Mouse (Mus musculus) limb, embryonic 13.5 days (tissue): ENCODE measurements around the gene Prkca. TPM values are rescaled to one million over a fixed set of nuclear protein-coding genes. Genes with fewer than 3 reads are reported as not detected.

ENCODE experiments used
- ATAC-seq: fragments of 200-750 bp; cut with Nextera tagmentation; 2 replicates; pipeline ENCODE4 v1.8.0; 2017; ENCODE audit warnings: low read depth, moderate number of reproducible peaks, moderate TSS enrichment; ENCODE audit not compliant: low FRiP score
- H3K27ac ChIP-seq: fragments of 300-500 bp; sonication (generic); 2 replicates; pipeline ENCODE4 v1.5.1; 2015; ENCODE audit warnings: inconsistent platforms, mild to moderate bottlenecking, moderate library complexity
- H3K27me3 ChIP-seq: fragments of 300-500 bp; sonication (generic); 2 replicates; pipeline ENCODE4 v1.6.1; 2015; ENCODE audit warnings: mild to moderate bottlenecking, inconsistent platforms
- H3K36me3 ChIP-seq: fragments of 300-500 bp; sonication (generic); 2 replicates; pipeline ENCODE4 v1.6.1; 2015; ENCODE audit warnings: inconsistent platforms, mild to moderate bottlenecking, moderate library complexity
- H3K4me1 ChIP-seq: fragments of 300-500 bp; sonication (generic); 2 replicates; pipeline ENCODE4 v1.6.1; 2015; ENCODE audit warnings: inconsistent platforms
- H3K4me2 ChIP-seq: fragments of 300-500 bp; sonication (generic); replicated peaks from 2 replicates; pipeline ENCODE4 v1.6.1; 2015; ENCODE audit warnings: inconsistent platforms, mild to moderate bottlenecking, moderate library complexity
- H3K4me3 ChIP-seq: fragments of 300-500 bp; sonication (generic); 2 replicates; pipeline ENCODE4 v1.5.1; 2015; ENCODE audit warnings: moderate library complexity, mild to moderate bottlenecking, inconsistent platforms
- H3K9ac ChIP-seq: fragments of 300-500 bp; sonication (generic); 2 replicates; pipeline ENCODE4 v1.6.1; 2015; ENCODE audit warnings: mild to moderate bottlenecking, inconsistent platforms
- H3K9me3 ChIP-seq: fragments of 300-500 bp; sonication (generic); 2 replicates; pipeline ENCODE4 v1.6.1; 2016; ENCODE audit warnings: inconsistent platforms
- WGBS: fragments of 180-500 bp; shearing (Covaris S2); methylation state at CpG from one replicate; pipeline ENCODE4 v1.1.7; 2015; 5-methylcytosine and 5-hydroxymethylcytosine counted together
- polyA plus RNA-seq: library from polyadenylated mRNA; unstranded; fragments of >200 nt; fragmentation: Nextera tagmentation; extraction: Ambion mirVana; gene quantifications from 2 replicates; pipeline ENCODE4 v1.2.1, GENCODE M21; 2015

Prkca gene
- polyA plus RNA-seq, 1 experiment from 2014 or later = 7.2 TPM

GRCm38 (mm10) chr11:108223154-108223553, 120.6 kb downstream of the Prkca start:
- 72% methylated on average over 6 of the region's 6 CpGs for WGBS
- no peak for ATAC-seq
- Histone ChIP-seq H3K4me1 (peaks cover 38% of the 10 kb centered on the region), H3K27ac (no peak overlapping the region), H3K36me3 (no peaks in the 10 kb centered on the region), H3K9ac (no peak overlapping the region), H3K4me3 (no peak overlapping the region), H3K4me2 (no peak overlapping the region), H3K27me3 (no peaks in the 10 kb centered on the region), H3K9me3 (no peaks in the 10 kb centered on the region)

DNA sequence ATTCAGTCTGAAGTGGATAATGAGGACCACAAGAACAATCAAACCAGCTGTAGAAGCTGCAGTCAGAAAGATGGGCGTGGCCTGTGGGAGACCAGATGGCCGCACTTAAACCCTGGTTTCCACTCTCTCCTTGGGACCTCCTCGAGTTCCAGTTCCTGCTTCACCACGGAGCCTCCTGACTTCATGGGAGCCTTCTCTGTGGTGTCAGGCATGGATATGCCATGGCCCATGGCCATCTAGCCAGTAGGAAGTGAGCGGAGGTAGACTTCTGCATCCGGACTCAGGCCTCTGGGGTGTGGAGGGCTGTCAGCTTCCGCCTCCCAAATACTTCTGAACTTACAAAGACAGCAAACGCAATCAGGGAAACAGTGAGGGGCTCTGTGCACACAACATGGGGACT, 121.1 kb downstream of the Prkca start:
- Histone ChIP-seq H3K4me3 (no peak overlapping the region), H3K4me1 (peaks cover 38% of the 10 kb centered on the region), H3K27me3 (no peaks in the 10 kb centered on the region), H3K4me2 (no peak overlapping the region), H3K36me3 (no peaks in the 10 kb centered on the region), H3K9ac (no peak overlapping the region), H3K9me3 (no peaks in the 10 kb centered on the region), H3K27ac (no peak overlapping the region)
- ATAC-seq = no peak
- WGBS = 61% methylated on average over 8 of the region's 8 CpGs

DNA sequence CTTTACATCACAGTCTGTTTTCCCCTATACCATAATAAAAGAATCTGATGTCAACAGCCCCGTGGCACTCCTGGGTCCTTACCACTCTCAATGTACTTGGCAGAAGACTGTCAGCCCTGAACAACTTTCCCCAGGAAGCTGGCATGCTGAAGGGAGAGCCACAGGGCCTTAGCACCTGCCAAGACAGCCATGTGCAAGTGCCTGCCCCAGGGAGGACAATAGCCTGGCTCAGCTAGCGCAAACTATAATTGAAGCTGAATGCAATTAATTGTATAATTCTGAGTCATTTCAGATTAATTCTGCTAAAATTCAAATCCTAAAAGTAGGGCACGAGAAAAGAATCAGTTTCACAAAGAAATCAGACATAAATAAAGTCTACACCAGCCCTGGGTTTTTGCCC, 121.7 kb downstream of the Prkca start:
- no peak for ATAC-seq
- Histone ChIP-seq H3K36me3 (no peaks in the 10 kb centered on the region), H3K27me3 (no peaks in the 10 kb centered on the region), H3K9me3 (no peaks in the 10 kb centered on the region), H3K4me3 (no peak overlapping the region), H3K4me1 (peaks cover 42% of the 10 kb centered on the region), H3K4me2 (no peak overlapping the region), H3K27ac (no peak overlapping the region), H3K9ac (no peak overlapping the region)
- 86% methylated on average over 3 of the region's 3 CpGs for WGBS

GRCm38 (mm10) chr11:108221124-108221835, 122.4 kb downstream of the Prkca start:
- WGBS = 80% methylated on average over 13 of the region's 13 CpGs
- no peaks in the 10 kb centered on the region for H3K36me3 ChIP-seq
- H3K4me1 ChIP-seq = peaks cover 50% of the 10 kb centered on the region
- no peak for ATAC-seq
- no peaks in the 10 kb centered on the region for H3K27me3 ChIP-seq
- H3K4me3 ChIP-seq = no peak overlapping the region
- no peaks in the 10 kb centered on the region for H3K9me3 ChIP-seq
- H3K9ac ChIP-seq = no peak overlapping the region
- no peak overlapping the region for H3K4me2 ChIP-seq
- H3K27ac ChIP-seq = no peak overlapping the region; the same call in 1 of the 2 replicates

DNA sequence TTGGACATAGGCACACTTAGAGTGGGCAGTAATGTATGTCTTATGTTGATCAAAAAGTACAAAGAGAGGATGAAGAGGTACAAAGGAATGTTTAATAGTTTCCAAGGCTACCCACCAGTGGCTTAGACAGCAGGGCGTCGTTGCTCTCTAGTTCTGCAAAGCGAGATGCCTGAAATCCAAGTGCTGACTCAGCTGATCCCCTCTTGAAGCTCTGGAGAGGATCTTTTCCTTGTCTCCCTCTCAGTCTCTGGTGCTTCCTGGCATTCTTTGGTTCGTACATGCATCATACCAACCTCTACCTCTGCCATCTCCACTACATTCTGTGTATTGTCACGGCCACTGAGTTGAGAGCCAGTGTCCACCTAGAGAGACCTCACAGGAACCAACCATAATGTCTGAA, 123.1 kb downstream of the Prkca start:
- no peak overlapping the region for H3K4me2 ChIP-seq
- H3K27ac ChIP-seq = no peak overlapping the region
- H3K9ac ChIP-seq = no peak overlapping the region
- H3K27me3 ChIP-seq = no peaks in the 10 kb centered on the region
- no peak overlapping the region for H3K4me3 ChIP-seq
- no peak for ATAC-seq
- H3K4me1 ChIP-seq = peaks cover 56% of the 10 kb centered on the region
- 89% methylated on average over 5 of the region's 5 CpGs for WGBS
- H3K9me3 ChIP-seq = no peaks in the 10 kb centered on the region
- H3K36me3 ChIP-seq = no peaks in the 10 kb centered on the region

DNA sequence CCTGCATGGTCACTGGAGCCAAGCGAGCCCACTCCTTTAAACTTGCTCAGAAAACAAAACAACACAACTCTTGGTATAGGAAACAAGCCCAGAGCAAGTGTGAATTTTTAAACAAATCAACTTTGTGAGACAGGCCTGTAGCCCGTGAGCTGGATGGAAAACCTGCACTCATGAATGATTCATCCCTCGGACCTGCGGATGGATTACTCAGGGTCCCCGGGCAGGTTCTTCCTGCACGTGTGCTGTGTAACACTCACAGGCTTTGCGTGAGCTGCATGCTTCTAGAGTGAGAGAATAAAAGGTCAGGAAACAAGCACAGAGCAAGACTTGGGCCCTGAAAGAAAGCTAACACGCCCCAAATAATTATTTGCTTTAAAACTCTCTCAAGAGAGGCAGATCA, 126.7 kb downstream of the Prkca start:
- peak overlapping the region; percentile 39; the same call in 1 of the 2 replicates for H3K27ac ChIP-seq

GRCm38 (mm10) chr11:108216064-108216463, 127.7 kb downstream of the Prkca start:
- H3K4me2 ChIP-seq = no peak overlapping the region
- H3K4me3 ChIP-seq = no peak overlapping the region
- H3K4me1 ChIP-seq = peaks cover 58% of the 10 kb centered on the region
- WGBS = 79% methylated on average over 7 of the region's 7 CpGs
- no peaks in the 10 kb centered on the region for H3K27me3 ChIP-seq
- no peak for ATAC-seq
- no peak overlapping the region for H3K9ac ChIP-seq
- H3K27ac ChIP-seq = peak overlapping the region; percentile 79
- no peaks in the 10 kb centered on the region for H3K36me3 ChIP-seq
- H3K9me3 ChIP-seq = no peaks in the 10 kb centered on the region

More for the DNA sequence above, 126.7 kb downstream of the Prkca start:
- 67% methylated on average over 8 of the region's 8 CpGs for WGBS
- Histone ChIP-seq H3K36me3 (no peaks in the 10 kb centered on the region), H3K4me1 (peaks cover 58% of the 10 kb centered on the region), H3K27me3 (no peaks in the 10 kb centered on the region), H3K9me3 (no peaks in the 10 kb centered on the region), H3K4me2 (no peak overlapping the region), H3K9ac (no peak overlapping the region), H3K4me3 (no peak overlapping the region)
- no peak for ATAC-seq

DNA sequence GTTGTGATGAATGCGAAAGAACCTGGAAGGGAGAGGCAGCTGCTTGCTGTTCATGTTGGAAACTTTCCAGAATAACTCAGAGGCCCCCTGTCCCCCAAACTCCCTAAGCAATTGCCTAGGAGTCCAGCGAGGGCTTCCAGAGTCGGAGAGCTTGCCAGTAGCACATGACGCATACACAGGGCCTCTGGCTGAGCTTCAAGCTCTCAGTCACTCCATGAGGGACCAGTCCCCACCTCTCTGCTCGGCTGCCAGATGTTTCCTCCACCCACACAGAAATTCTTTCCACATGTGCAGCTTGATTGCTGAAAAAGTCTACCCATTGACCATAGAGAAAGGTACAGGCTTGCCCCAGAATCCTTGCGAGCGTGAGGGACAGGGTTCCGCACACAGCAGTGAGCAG, 128.3 kb downstream of the Prkca start:
- H3K9ac ChIP-seq = no peak overlapping the region
- H3K9me3 ChIP-seq = no peaks in the 10 kb centered on the region
- no peaks in the 10 kb centered on the region for H3K36me3 ChIP-seq
- H3K4me1 ChIP-seq = peaks cover 62% of the 10 kb centered on the region
- peak overlapping the region; percentile 43 for H3K4me2 ChIP-seq
- WGBS = 13% methylated on average over 8 of the region's 8 CpGs
- H3K27ac ChIP-seq = peak overlapping the region; percentile 79; the same call in 1 of the 2 replicates
- no peaks in the 10 kb centered on the region for H3K27me3 ChIP-seq
- H3K4me3 ChIP-seq = no peak overlapping the region
- ATAC-seq = peak; percentile 94

- Histone ChIP-seq H3K4me2 (peak overlapping the region; percentile 43), H3K27ac (peak overlapping the region; percentile 61), H3K36me3 (no peaks in the 10 kb centered on the region), H3K9me3 (no peaks in the 10 kb centered on the region), H3K9ac (0 out of 2 replicates have a peak overlapping the region, but pooled peaks have one; percentile 5), H3K27me3 (no peaks in the 10 kb centered on the region), H3K4me3 (no peak overlapping the region), H3K4me1 (peaks cover 63% of the 10 kb centered on the region)
- no peak for ATAC-seq
- WGBS = 80% methylated on average over 11 of the region's 11 CpGs
These were observed 129.1 kb downstream of the Prkca start for GRCm38 (mm10) chr11:108214521-108215223.

GRCm38 (mm10) chr11:108213783-108214182, 129.9 kb downstream of the Prkca start:
- H3K27me3 ChIP-seq = no peaks in the 10 kb centered on the region
- no peak for ATAC-seq
- H3K4me3 ChIP-seq = no peak overlapping the region
- no peaks in the 10 kb centered on the region for H3K9me3 ChIP-seq
- no peaks in the 10 kb centered on the region for H3K36me3 ChIP-seq
- no peak overlapping the region for H3K27ac ChIP-seq
- no peak overlapping the region for H3K9ac ChIP-seq
- H3K4me2 ChIP-seq = no peak overlapping the region
- WGBS = 92% methylated on average over 10 of the region's 10 CpGs
- peaks cover 63% of the 10 kb centered on the region for H3K4me1 ChIP-seq

- 90% methylated on average over 5 of the region's 5 CpGs for WGBS
- H3K9me3 ChIP-seq = no peaks in the 10 kb centered on the region
- peaks cover 67% of the 10 kb centered on the region for H3K4me1 ChIP-seq
- no peak overlapping the region for H3K4me3 ChIP-seq
- no peaks in the 10 kb centered on the region for H3K27me3 ChIP-seq
- H3K27ac ChIP-seq = no peak overlapping the region
- no peaks in the 10 kb centered on the region for H3K36me3 ChIP-seq
- H3K4me2 ChIP-seq = no peak overlapping the region
- ATAC-seq = no peak
- no peak overlapping the region for H3K9ac ChIP-seq
These were observed 131.1 kb downstream of the Prkca start for GRCm38 (mm10) chr11:108212638-108213037.

DNA sequence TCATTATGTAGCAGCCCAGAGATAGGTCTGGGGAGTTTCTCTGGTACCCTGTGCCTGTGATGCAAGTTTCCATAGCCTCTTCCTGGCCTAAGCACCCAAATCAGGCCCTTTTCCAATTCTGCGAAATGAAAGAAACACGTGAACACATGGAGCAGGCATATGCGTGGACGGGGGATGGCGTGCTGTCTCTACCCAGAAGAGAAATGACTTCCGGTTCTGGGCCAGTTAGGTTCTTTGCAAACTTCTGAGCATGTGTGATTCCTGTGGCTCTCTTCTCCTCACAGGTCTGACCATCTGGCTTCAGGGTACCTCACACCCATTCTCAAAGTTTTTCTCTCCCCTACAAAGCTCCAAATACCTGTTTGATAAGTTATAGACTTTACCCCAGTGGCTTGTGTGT, 131.7 kb downstream of the Prkca start:
- no peak overlapping the region for H3K4me2 ChIP-seq
- no peak for ATAC-seq
- WGBS = 77% methylated on average over 6 of the region's 6 CpGs
- H3K9me3 ChIP-seq = no peaks in the 10 kb centered on the region
- no peak overlapping the region for H3K27ac ChIP-seq
- no peak overlapping the region for H3K9ac ChIP-seq
- no peaks in the 10 kb centered on the region for H3K27me3 ChIP-seq
- H3K36me3 ChIP-seq = no peaks in the 10 kb centered on the region
- no peak overlapping the region for H3K4me3 ChIP-seq
- H3K4me1 ChIP-seq = peaks cover 63% of the 10 kb centered on the region
